Mouse (Mus musculus): ENCODE data around the gene Pdzd8.

GRCm38 (mm10) chr19:59263171-59263570 is 82.4 kb downstream of the Pdzd8 start:
- TF ChIP-seq POLR2A (IDR thresholded peaks at IDR 0.05; ENCODE audit: borderline replicate concordance, extremely low read depth, low read depth, low read length) (no peak), CTCF (IDR thresholded peaks at IDR 0.05; ENCODE audit: insufficient read depth, low read length) (no peak)

All from lung, adult 2 months (tissue).